Mouse (Mus musculus) midbrain, embryonic 14.5 days (tissue): ENCODE measurements around the gene 2900026A02Rik. TPM values are rescaled to one million over a fixed set of nuclear protein-coding genes. Genes with fewer than 3 reads are reported as not detected.

Source experiments
- ATAC-seq: fragments of 200-750 bp; cut with Nextera tagmentation; 2 replicates; pipeline ENCODE4 v1.8.0; 2017; ENCODE audit warnings: moderate number of reproducible peaks, moderate library complexity; ENCODE audit not compliant: low FRiP score, low TSS enrichment
- DNase-seq: peaks from one replicate; pipeline ENCODE4 v3.0.0-alpha.2; 2015
- H3K27ac ChIP-seq: fragments of 300-500 bp; sonication (generic); replicated peaks from 2 replicates; pipeline ENCODE4 v1.5.1; 2014; ENCODE audit warnings: mild to moderate bottlenecking, low read depth, low read length, moderate library complexity
- H3K27me3 ChIP-seq: fragments of 300-500 bp; sonication (generic); 2 replicates; pipeline ENCODE4 v1.6.1; 2014; ENCODE audit warnings: low read length, control low read depth, mixed read lengths; ENCODE audit not compliant: control insufficient read depth, insufficient read depth
- H3K36me3 ChIP-seq: fragments of 300-500 bp; sonication (generic); 2 replicates; pipeline ENCODE4 v1.6.1; 2014; ENCODE audit warnings: low read length, control low read depth; ENCODE audit not compliant: control insufficient read depth, insufficient read depth
- H3K4me1 ChIP-seq: fragments of 300-500 bp; sonication (generic); 2 replicates; pipeline ENCODE4 v1.6.1; 2014; ENCODE audit warnings: mild to moderate bottlenecking, antibody characterized with exemption, low read length, control low read depth; ENCODE audit not compliant: control insufficient read depth, insufficient read depth
- H3K4me2 ChIP-seq: fragments of 300-500 bp; sonication (generic); 2 replicates; pipeline ENCODE4 v1.6.1; 2014; ENCODE audit warnings: mild to moderate bottlenecking, low read length, moderate library complexity
- H3K4me3 ChIP-seq: fragments of 300-500 bp; sonication (generic); replicated peaks from 2 replicates; pipeline ENCODE4 v1.5.1; 2014; ENCODE audit warnings: low read depth, low read length
- H3K9ac ChIP-seq: fragments of 300-500 bp; sonication (generic); replicated peaks from 2 replicates; pipeline ENCODE4 v1.6.1; 2014; ENCODE audit warnings: mild to moderate bottlenecking, low read length, moderate library complexity
- H3K9me3 ChIP-seq: fragments of 300-500 bp; sonication (generic); 2 replicates; pipeline ENCODE4 v1.6.1; 2016; ENCODE audit warnings: low read length, control low read depth, mixed read lengths; ENCODE audit not compliant: control insufficient read depth
- WGBS: fragments of 180-500 bp; shearing (Covaris S2); extraction: QIAGEN DNeasy Blood & Tissue Kit; methylation state at CpG from one replicate; pipeline ENCODE4 v1.1.7; 2014; 5-methylcytosine and 5-hydroxymethylcytosine counted together
- polyA plus RNA-seq: library from polyadenylated mRNA; unstranded; fragments of >200 nt; fragmentation: Nextera tagmentation; extraction: Ambion mirVana; gene quantifications from 2 replicates; pipeline ENCODE4 v1.2.1, GENCODE M21; 2014

The 2900026A02Rik gene
- polyA plus RNA-seq, 1 experiment from 2014 or later, result 2.1 TPM

- Histone ChIP-seq H3K4me3 (no peak overlapping the region), H3K36me3 (no peaks in the 10 kb centered on the region), H3K27ac (no peak overlapping the region), H3K4me1 (peaks cover 8% of the 10 kb centered on the region), H3K9me3 (no peaks in the 10 kb centered on the region), H3K4me2 (no peak overlapping the region), H3K9ac (no peak overlapping the region), H3K27me3 (no peaks in the 10 kb centered on the region)
- DNase-seq (no peak), ATAC-seq (no peak)
- WGBS, result 49% methylated on average over 24 of the region's 24 CpGs
These were observed 45.9 kb downstream of the 2900026A02Rik start for GRCm38 (mm10) chr5:113174916-113175692.

GRCm38 (mm10) chr5:113173318-113173717 lies 47.7 kb downstream of the 2900026A02Rik start:
- no peaks in the 10 kb centered on the region for H3K27me3 ChIP-seq
- no peaks in the 10 kb centered on the region for H3K36me3 ChIP-seq
- no peak overlapping the region for H3K27ac ChIP-seq
- H3K4me3 ChIP-seq, result no peak overlapping the region
- H3K4me1 ChIP-seq, result no peaks in the 10 kb centered on the region
- ATAC-seq (no peak), DNase-seq (peak; percentile 78)
- H3K9me3 ChIP-seq, result no peaks in the 10 kb centered on the region
- H3K9ac ChIP-seq, result no peak overlapping the region
- no peak overlapping the region for H3K4me2 ChIP-seq
- 18% methylated on average over 5 of the region's 5 CpGs for WGBS

DNA sequence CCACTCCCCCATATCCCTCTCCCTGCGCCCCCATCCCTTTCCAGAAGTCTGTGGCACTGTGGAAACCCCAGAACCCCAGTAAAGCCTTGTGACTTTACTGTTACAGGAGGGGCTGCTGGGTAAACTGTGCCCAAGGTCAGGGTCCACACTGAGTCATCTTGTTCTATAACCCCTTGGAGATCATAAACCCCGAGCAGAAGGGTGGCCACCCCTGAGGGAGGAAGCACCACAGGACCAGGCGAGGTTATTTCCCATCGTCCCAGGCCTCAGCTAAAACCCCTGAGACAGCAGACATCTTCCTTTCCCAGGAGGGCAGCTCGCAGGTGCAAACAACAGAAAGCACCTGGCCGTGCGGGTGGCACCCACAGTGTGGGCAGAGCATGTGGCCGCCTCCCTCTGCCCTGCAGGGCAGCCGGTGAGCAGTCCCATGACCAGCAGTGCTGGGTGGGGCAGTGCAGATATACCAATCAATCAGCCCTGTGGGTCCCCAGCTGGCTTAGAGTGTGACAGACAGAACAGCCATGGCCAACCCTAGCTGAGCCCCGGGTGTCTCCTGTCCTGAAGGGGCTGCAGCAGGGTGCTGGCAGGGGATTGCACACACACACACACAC lies 49.0 kb downstream of the 2900026A02Rik start:
- DNase-seq (no peak), ATAC-seq (no peak)
- H3K9me3 ChIP-seq, result no peaks in the 10 kb centered on the region
- H3K9ac ChIP-seq, result no peak overlapping the region
- no peak overlapping the region for H3K27ac ChIP-seq
- no peaks in the 10 kb centered on the region for H3K27me3 ChIP-seq
- H3K4me1 ChIP-seq, result no peaks in the 10 kb centered on the region
- H3K4me3 ChIP-seq, result no peak overlapping the region
- WGBS, result 88% methylated on average over 10 of the region's 10 CpGs
- H3K4me2 ChIP-seq, result no peak overlapping the region
- no peaks in the 10 kb centered on the region for H3K36me3 ChIP-seq

DNA sequence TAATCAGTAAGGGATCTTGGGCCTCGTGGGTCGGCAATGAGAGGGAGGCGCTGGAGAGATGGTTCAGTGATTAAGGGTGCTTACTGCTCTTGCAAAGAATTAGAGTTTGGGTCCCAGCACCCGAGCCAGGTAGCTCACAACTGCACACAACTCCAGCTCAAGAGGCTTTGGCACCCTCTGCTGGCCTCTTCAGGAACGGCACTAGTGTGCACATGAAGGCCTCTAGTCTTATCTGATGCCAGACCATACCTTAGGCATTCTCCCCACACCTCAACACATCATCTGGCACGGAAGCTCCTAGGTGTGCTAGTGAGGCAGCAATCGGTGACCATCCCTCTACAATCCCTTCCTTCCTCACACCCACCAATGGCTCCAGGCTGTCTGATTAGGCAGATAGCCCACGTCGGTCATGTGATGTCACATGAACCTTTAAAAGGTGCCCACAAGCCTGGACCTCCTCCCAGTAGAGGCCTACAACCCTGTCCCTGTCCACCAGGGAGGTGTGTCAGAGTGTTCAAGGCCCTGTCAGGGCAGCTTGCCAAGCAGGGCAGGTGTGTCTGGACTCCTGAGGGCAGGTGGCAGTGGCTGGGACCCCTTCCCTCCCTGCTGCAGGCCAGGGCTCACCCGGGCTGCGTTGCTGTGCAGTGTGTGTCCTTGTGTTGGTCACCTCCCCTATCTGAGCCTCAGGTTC lies 50.8 kb downstream of the 2900026A02Rik start:
- no peaks in the 10 kb centered on the region for H3K27me3 ChIP-seq
- ATAC-seq (no peak), DNase-seq (no peak)
- H3K4me2 ChIP-seq, result no peak overlapping the region
- WGBS, result 96% methylated on average over 11 of the region's 11 CpGs
- H3K36me3 ChIP-seq, result no peaks in the 10 kb centered on the region
- no peak overlapping the region for H3K9ac ChIP-seq
- no peak overlapping the region for H3K4me3 ChIP-seq
- no peak overlapping the region for H3K27ac ChIP-seq
- no peaks in the 10 kb centered on the region for H3K4me1 ChIP-seq
- no peaks in the 10 kb centered on the region for H3K9me3 ChIP-seq

GRCm38 (mm10) chr5:113167733-113168132 lies 53.3 kb downstream of the 2900026A02Rik start:
- ATAC-seq (no peak), DNase-seq (peak; percentile 58)
- H3K27ac ChIP-seq, result no peak overlapping the region
- WGBS, result 43% methylated on average over 2 of the region's 2 CpGs
- no peak overlapping the region for H3K4me2 ChIP-seq
- H3K4me1 ChIP-seq, result peaks cover 9% of the 10 kb centered on the region; the same call in 1 of the 2 replicates
- H3K4me3 ChIP-seq, result no peak overlapping the region
- no peaks in the 10 kb centered on the region for H3K9me3 ChIP-seq
- H3K27me3 ChIP-seq, result no peaks in the 10 kb centered on the region
- H3K36me3 ChIP-seq, result no peaks in the 10 kb centered on the region
- no peak overlapping the region for H3K9ac ChIP-seq

- DNase-seq, result peak; percentile 30
These were observed 55.6 kb downstream of the 2900026A02Rik start for GRCm38 (mm10) chr5:113165481-113165880.

GRCm38 (mm10) chr5:113164873-113165441 lies 56.1 kb downstream of the 2900026A02Rik start:
- H3K4me1 ChIP-seq, result peaks cover 9% of the 10 kb centered on the region; the same call in 1 of the 2 replicates
- peak overlapping the region; percentile 45; the same call in 1 of the 2 replicates for H3K27ac ChIP-seq
- WGBS, result 5% methylated on average over 16 of the region's 16 CpGs
- H3K9me3 ChIP-seq, result no peaks in the 10 kb centered on the region
- peak; percentile 71 for DNase-seq
- H3K4me2 ChIP-seq, result no peak overlapping the region
- H3K9ac ChIP-seq, result no peak overlapping the region
- peak; percentile 79 for ATAC-seq
- H3K27me3 ChIP-seq, result no peaks in the 10 kb centered on the region
- H3K4me3 ChIP-seq, result no peak overlapping the region
- no peaks in the 10 kb centered on the region for H3K36me3 ChIP-seq

More at GRCm38 (mm10) chr5:113165481-113165880, 55.6 kb downstream of the 2900026A02Rik start:
- no peak overlapping the region for H3K9ac ChIP-seq
- no peaks in the 10 kb centered on the region for H3K9me3 ChIP-seq
- H3K4me1 ChIP-seq, result peaks cover 9% of the 10 kb centered on the region; the same call in 1 of the 2 replicates
- no peak for ATAC-seq
- peak overlapping the region; percentile 45; the same call in 1 of the 2 replicates for H3K27ac ChIP-seq
- no peak overlapping the region for H3K4me2 ChIP-seq
- H3K27me3 ChIP-seq, result no peaks in the 10 kb centered on the region
- H3K4me3 ChIP-seq, result no peak overlapping the region
- no peaks in the 10 kb centered on the region for H3K36me3 ChIP-seq
- 37% methylated on average over 11 of the region's 11 CpGs for WGBS

DNA sequence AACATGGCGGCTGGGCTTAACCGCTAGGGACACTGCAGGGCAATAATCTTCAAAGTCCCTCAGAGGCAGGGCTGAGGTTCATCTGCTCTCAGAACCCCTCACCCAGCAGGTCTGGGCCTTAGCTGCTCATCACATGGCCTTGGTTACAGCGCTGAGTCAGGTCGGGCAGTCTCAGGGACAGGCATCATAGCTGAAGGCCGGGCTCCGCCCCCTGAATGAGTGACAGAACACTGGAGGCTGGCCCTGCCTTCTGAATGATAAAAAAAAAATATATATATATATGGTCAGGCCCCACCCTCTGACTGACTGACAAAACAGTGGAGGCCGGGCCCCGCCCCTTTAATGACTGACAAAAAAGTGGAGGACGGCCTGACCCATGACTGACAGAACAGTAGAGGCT lies 56.6 kb downstream of the 2900026A02Rik start:
- 32% methylated on average over 9 of the region's 9 CpGs for WGBS
- ATAC-seq, result peak; percentile 46; the same call in 1 of the 2 replicates

More for the DNA sequence above, 56.6 kb downstream of the 2900026A02Rik start:
- no peak overlapping the region for H3K4me3 ChIP-seq
- H3K9me3 ChIP-seq, result no peaks in the 10 kb centered on the region
- no peak overlapping the region for H3K27ac ChIP-seq
- no peak overlapping the region for H3K4me2 ChIP-seq
- H3K4me1 ChIP-seq, result peaks cover 9% of the 10 kb centered on the region; the same call in 1 of the 2 replicates
- peak; percentile 30 for DNase-seq
- H3K27me3 ChIP-seq, result no peaks in the 10 kb centered on the region
- no peak overlapping the region for H3K9ac ChIP-seq
- no peaks in the 10 kb centered on the region for H3K36me3 ChIP-seq
